ENCODE assay signal across 33 mouse cellular contexts in the genomic region with DNA sequence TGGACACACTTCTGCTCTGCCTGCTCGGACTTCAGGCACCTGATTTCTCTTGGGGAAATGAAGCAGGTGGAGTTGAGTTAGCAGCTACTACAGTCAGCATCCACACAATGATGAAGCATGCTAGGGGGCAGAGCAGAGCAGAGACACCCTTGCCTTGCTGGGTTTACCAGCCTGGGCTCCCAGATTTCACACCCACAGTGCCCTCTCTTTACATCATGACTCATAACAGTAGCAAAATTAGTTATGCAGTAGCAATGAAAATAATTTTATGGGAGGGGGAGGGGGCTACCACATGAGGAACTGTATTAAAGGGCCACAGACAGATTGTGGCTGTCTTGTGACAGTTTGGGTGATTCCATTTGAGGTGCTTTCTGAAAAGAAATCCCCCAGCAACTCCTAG. TPM values are rescaled to one million over a fixed set of nuclear protein-coding genes. Genes with fewer than 3 reads are reported as not detected.
DNase-seq lines count a peak whose midpoint lies in the region; ATAC-seq and TF ChIP-seq lines count a peak whose summit lies in the region.
"Had no signal": no experiment of that assay in that cellular context is flagged by ENCODE, and none has a peak within 500 bp of the region (broad histone marks: within the 10 kb centered on the region; RNA-seq: fewer than 3 reads in every experiment).

No protein-coding gene starts in this region.

- H3K9ac ChIP-seq in hindbrain, postnatal 0 days (replicated peaks; ENCODE audit: low read length), result no peak overlapping the region
- no peak overlapping the region for H3K9ac ChIP-seq in CH12.LX (ENCODE audit: insufficient read depth, low read depth)
- H3K9ac ChIP-seq: embryonic facial prominence, embryonic 12.5 days; hindbrain, embryonic 13.5 days; limb, embryonic 12.5 days; liver, embryonic 12.5 days; liver, postnatal 0 days; midbrain, embryonic 13.5 days; neural tube, embryonic 13.5 days had no signal

- no peak overlapping the region for H3K27ac ChIP-seq in hindbrain, postnatal 0 days
- no peak overlapping the region for H3K27ac ChIP-seq in hindbrain, embryonic 10.5 days
- no peak overlapping the region for H3K27ac ChIP-seq in testis, adult 2 months (ENCODE audit: control insufficient read depth, insufficient read depth, low read depth, low read length)
- no peak overlapping the region for H3K27ac ChIP-seq in CH12.LX (ENCODE audit: insufficient read depth, low read depth)
- H3K27ac ChIP-seq: embryonic facial prominence, embryonic 12.5 days; forebrain, embryonic 10.5 days; hindbrain, embryonic 13.5 days; kidney, postnatal 0 days; limb, embryonic 12.5 days; liver, embryonic 12.5 days; macrophage; midbrain, embryonic 13.5 days; neural tube, embryonic 13.5 days had no signal

- no peak for ATAC-seq in hindbrain, postnatal 0 days
- peak; percentile 28 for ATAC-seq in inflammation-experienced regulatory T-cells, adult 6 months
- ATAC-seq: forebrain, embryonic 16.5 days; liver, embryonic 12.5 days; liver, postnatal 0 days; lung, postnatal 0 days; midbrain, embryonic 13.5 days had no signal

- in situ Hi-C loops in CH12.LX (cut with MboI; ENCODE audit: low pct_ligation_motif_present, low pct_unique_long_range_greater_than_20kb, low sequenced_read_pairs), result no loop called here

- H3K4me3 ChIP-seq in hindbrain, postnatal 0 days (ENCODE audit: low read length), result no peak overlapping the region
- no peak overlapping the region for H3K4me3 ChIP-seq in hindbrain, embryonic 10.5 days
- H3K4me3 ChIP-seq in testis, adult 2 months (ENCODE audit: control insufficient read depth, low read depth, low read length), result peak overlapping the region; percentile 60
- H3K4me3 ChIP-seq in CH12.LX (replicated peaks in 1 of 3; ENCODE audit: low read depth in 2 of 3, low read length in 2 of 3, poor library complexity in 1 of 3), result no peak overlapping the region
- H3K4me3 ChIP-seq: embryonic facial prominence, embryonic 12.5 days; forebrain, embryonic 10.5 days; hindbrain, embryonic 13.5 days; limb, embryonic 12.5 days; liver, embryonic 12.5 days; midbrain, embryonic 13.5 days; neural tube, embryonic 13.5 days had no signal

- no peaks in the 10 kb centered on the region for H3K27me3 ChIP-seq in hindbrain, postnatal 0 days (ENCODE audit: insufficient read depth, low read length)
- no peaks in the 10 kb centered on the region for H3K27me3 ChIP-seq in hindbrain, embryonic 10.5 days (ENCODE audit: insufficient read depth, poor library complexity, severe bottlenecking)
- H3K27me3 ChIP-seq in testis, adult 2 months (ENCODE audit: control insufficient read depth, insufficient read depth, low read length), result no peaks in the 10 kb centered on the region
- no peaks in the 10 kb centered on the region for H3K27me3 ChIP-seq in CH12.LX (replicated peaks)
- H3K27me3 ChIP-seq: embryonic facial prominence, embryonic 12.5 days; hindbrain, embryonic 13.5 days; limb, embryonic 12.5 days; liver, embryonic 12.5 days; midbrain, embryonic 13.5 days; neural tube, embryonic 13.5 days had no signal

- H3K36me3 ChIP-seq in hindbrain, postnatal 0 days (ENCODE audit: insufficient read depth, low read length), result no peaks in the 10 kb centered on the region
- no peaks in the 10 kb centered on the region for H3K36me3 ChIP-seq in hindbrain, embryonic 10.5 days
- H3K36me3 ChIP-seq in testis, adult 2 months (ENCODE audit: control insufficient read depth, insufficient read depth, low read length), result no peaks in the 10 kb centered on the region
- no peaks in the 10 kb centered on the region for H3K36me3 ChIP-seq in CH12.LX (replicated peaks in 1 of 2; ENCODE audit: control insufficient read depth in 1 of 2, insufficient read depth in 1 of 2, low read length in 1 of 2)
- H3K36me3 ChIP-seq: embryonic facial prominence, embryonic 12.5 days; forebrain, embryonic 10.5 days; hindbrain, embryonic 13.5 days; limb, embryonic 12.5 days; liver, embryonic 12.5 days; midbrain, embryonic 13.5 days; neural tube, embryonic 13.5 days had no signal

- H3K9me3 ChIP-seq in hindbrain, postnatal 0 days (ENCODE audit: low read length), result no peaks in the 10 kb centered on the region
- H3K9me3 ChIP-seq in hindbrain, embryonic 10.5 days, result 0 out of 2 replicates have a peak, but pooled peaks cover 3% of the 10 kb centered on the region
- H3K9me3 ChIP-seq in CH12.LX (replicated peaks; ENCODE audit: low read length), result peaks cover 3% of the 10 kb centered on the region
- H3K9me3 ChIP-seq: limb, embryonic 12.5 days; liver, embryonic 12.5 days; midbrain, embryonic 13.5 days; neural tube, embryonic 13.5 days had no signal

- TF ChIP-seq CTCF in hindbrain, postnatal 0 days (IDR thresholded peaks at IDR 0.05; ENCODE audit: low read depth), result peak; percentile 27; the same call in 1 of the 2 replicates
- TF ChIP-seq CTCF in testis, adult 2 months (IDR thresholded peaks at IDR 0.05; ENCODE audit: control insufficient read depth, insufficient read depth, insufficient replicate concordance, low read depth, low read length), result no peak
- TF ChIP-seq CTCF in CH12.LX (conservative IDR thresholded peaks at IDR 0.05 in 1 of 2, IDR thresholded peaks at IDR 0.05 in 1 of 2; ENCODE audit: low read depth in 2 of 2, low read length in 2 of 2), result peak in 1 of 2 experiments; percentile 8; a peak in 1 of 4 replicates

- TF ChIP-seq POLR2A in testis, adult 2 months (IDR thresholded peaks at IDR 0.05; ENCODE audit: control insufficient read depth, low read depth, low read length), result no peak
- TF ChIP-seq POLR2A in CH12.LX (IDR thresholded peaks at IDR 0.05; ENCODE audit: low read depth, low read length), result no peak

- no peak for DNase-seq in hindbrain, postnatal 0 days (ENCODE audit: low spot score)
- DNase-seq in hindbrain, embryonic 10.5 days (ENCODE audit: low spot score), result no peak
- no peak for DNase-seq in testis, postnatal 14 days (ENCODE audit: low spot score)
- DNase-seq in CH12.LX (ENCODE audit: extremely low read depth) (peak; percentile 9), adipocyte (ENCODE audit: low spot score) (no peak)
- DNase-seq in cerebellum, postnatal 25 days, result no peak
- DNase-seq: adrenal gland, adult 8-10 months; cerebellum, adult 9-10 months; embryo, embryonic 11 days; gastrocnemius, postnatal 10 days; heart, adult 18-20 months; heart, postnatal 36 days; kidney, adult 8-10 months; kidney, postnatal 4 days; layer of hippocampus, adult 9-11 months; liver, postnatal 0 days; thymus, postnatal 14 days had no signal

- H3K4me2 ChIP-seq in hindbrain, postnatal 0 days (ENCODE audit: low read depth, low read length), result no peak overlapping the region
- H3K4me2 ChIP-seq in CH12.LX (ENCODE audit: insufficient read depth, low read depth, poor library complexity, severe bottlenecking), result no peak overlapping the region
- H3K4me2 ChIP-seq: embryonic facial prominence, embryonic 12.5 days; heart, embryonic 11.5 days; hindbrain, embryonic 13.5 days; limb, embryonic 12.5 days; liver, embryonic 12.5 days; midbrain, embryonic 13.5 days; neural tube, embryonic 13.5 days had no signal

- dilution Hi-C loops in CH12.LX (cut with MboI; ENCODE audit: extremely low pct_ligation_motif_present, extremely low pct_unique_long_range_greater_than_20kb, low sequenced_read_pairs), result no loop called here

- no peak for TF ChIP-seq RAD21 in CH12.LX (IDR thresholded peaks at IDR 0.05; ENCODE audit: low read depth, low read length)

- no peaks in the 10 kb centered on the region for H3K79me2 ChIP-seq in CH12.LX (replicated peaks; ENCODE audit: control insufficient read depth, extremely low read depth, insufficient read depth, poor library complexity, severe bottlenecking)

- WGBS in hindbrain, postnatal 0 days, result 55% methylated on average over 1 of the region's 1 CpGs
- WGBS in hindbrain, embryonic 10.5 days, result 51% methylated on average over 1 of the region's 1 CpGs

- no peak for TF ChIP-seq EP300 in CH12.LX (IDR thresholded peaks at IDR 0.05; ENCODE audit: low read length)

- peaks cover 3% of the 10 kb centered on the region; the same call in 1 of the 2 replicates for H3K4me1 ChIP-seq in hindbrain, postnatal 0 days (ENCODE audit: insufficient read depth, low read length)
- peaks cover 35% of the 10 kb centered on the region for H3K4me1 ChIP-seq in hindbrain, embryonic 10.5 days (replicated peaks)
- H3K4me1 ChIP-seq in testis, adult 2 months (ENCODE audit: control insufficient read depth, insufficient read depth, low read length), result peaks cover 2% of the 10 kb centered on the region; the same call in 1 of the 2 replicates
- 0 out of 4 replicates have a peak, but pooled peaks cover 0 to 5% of the 10 kb centered on the region in 2 experiments for H3K4me1 ChIP-seq in CH12.LX (ENCODE audit: control insufficient read depth in 1 of 2, insufficient read depth in 2 of 2)
- H3K4me1 ChIP-seq: liver, embryonic 12.5 days had no signal

TF ChIP-seq in CH12.LX, 34 proteins besides CTCF, POLR2A, EP300 and RAD21:
- TF ChIP-seq E2F4 (IDR thresholded peaks at IDR 0.05; ENCODE audit: insufficient replicate concordance, low read depth, low read length), result no peak
- TF ChIP-seq RCOR1 (conservative IDR thresholded peaks at IDR 0.05; ENCODE audit: low read depth, low read length), result no peak
- TF ChIP-seq CHD2 (IDR thresholded peaks at IDR 0.05; ENCODE audit: low read length), result no peak
- no peak for TF ChIP-seq ELF1 (IDR thresholded peaks at IDR 0.05; ENCODE audit: low read depth, low read length)
- TF ChIP-seq KAT2A (IDR thresholded peaks at IDR 0.05; ENCODE audit: insufficient replicate concordance, low read length), result no peak
- no peak for TF ChIP-seq HCFC1 (IDR thresholded peaks at IDR 0.05; ENCODE audit: low read depth, low read length)
- TF ChIP-seq TCF12 (IDR thresholded peaks at IDR 0.05; ENCODE audit: low read depth, low read length), result no peak
- TF ChIP-seq ZKSCAN1 (IDR thresholded peaks at IDR 0.05; ENCODE audit: borderline replicate concordance, low read depth, low read length), result no peak
- no peak for TF ChIP-seq POLR2AphosphoS2 (IDR thresholded peaks at IDR 0.05; ENCODE audit: low read depth, low read length)
- TF ChIP-seq PAX5 (IDR thresholded peaks at IDR 0.05; ENCODE audit: low read length), result no peak
- no peak for TF ChIP-seq MAZ (IDR thresholded peaks at IDR 0.05; ENCODE audit: low read depth, low read length)
- no peak for TF ChIP-seq SIN3A (IDR thresholded peaks at IDR 0.05; ENCODE audit: low read length)
- TF ChIP-seq MYC (IDR thresholded peaks at IDR 0.05; ENCODE audit: low read depth, low read length), result no peak

RNA-seq across cellular contexts. Expression of gene Rflna, which starts 50.0 kb away (rescaled TPM):
- 9.8 and 14.2 TPM in 2 replicates for total RNA-seq in hindbrain, postnatal 0 days (2014; rRNA removed)
- polyA plus RNA-seq in hindbrain, postnatal 0 days (2015; fragmentation: Nextera tagmentation; extraction: Ambion mirVana), result 7.4 and 7.5 TPM in 2 replicates
- 4.3 and 7.7 TPM in 2 replicates for polyA plus RNA-seq in hindbrain, embryonic 10.5 days (2016; fragmentation: Nextera tagmentation; extraction: Ambion mirVana)
- polyA plus RNA-seq in testis, adult 2 months (2012; rRNA removed), result 0.19 and 0.76 TPM in 2 replicates
- total RNA-seq in CH12.LX (2012; rRNA removed), result 0.08 and 0.17 TPM in 2 replicates
- not detected in 2 replicates for total RNA-seq in CH12.LX (2014; rRNA removed)
- 0.46 TPM in 1 of 2 replicates, not detected in the other for polyA plus RNA-seq in CH12.LX (2012; ENCODE audit: insufficient read length, low read depth)
- under 1 TPM in 2 of 3 experiments, not detected in 1; 0.36 to 0.87 TPM for polyA plus RNA-seq in inflammation-experienced regulatory T-cells, adult 6 months (2017; shearing (Covaris generic))
- total RNA-seq: megakaryocyte-erythroid progenitor cell, adult 5-6 weeks; MEL had no signal
- polyA plus RNA-seq: macrophage had no signal
